Mouse (Mus musculus): ENCODE measurements around the gene Mbnl2.

GRCm38 (mm10) chr14:120463938-120464727 is 188.7 kb downstream of the Mbnl2 start:
- TF ChIP-seq CHD2 (IDR thresholded peaks at IDR 0.05; ENCODE audit: low read depth, low read length) (no peak), ZNF384 (IDR thresholded peaks at IDR 0.05; ENCODE audit: low read depth, low read length) (no peak)
